Mouse (Mus musculus): ENCODE results near the gene Gm11111.

The Gm11111 gene

GRCm38 (mm10) chr5:98552395-98552794 lies at the start of gene Gm11111:
Gene Gm11111, plus strand, starts transcription at chr5:98552695.
- Histone ChIP-seq H3K9me3 (ENCODE audit: low read length) (no peaks in the 10 kb centered on the region), H3K4me1 (replicated peaks; ENCODE audit: low read depth, low read length) (peaks cover 10% of the 10 kb centered on the region; the same call in 1 of the 2 replicates), H3K4me3 (replicated peaks; ENCODE audit: low read length) (no peak within 1 kb of the TSS), H3K36me3 (ENCODE audit: insufficient read depth, low read length) (no peaks in the 10 kb centered on the region), H3K27me3 (ENCODE audit: insufficient read depth, low read length) (no peaks in the 10 kb centered on the region)
- TF ChIP-seq CTCF (conservative IDR thresholded peaks at IDR 0.05; ENCODE audit: low read length) (no peak), NANOG (IDR thresholded peaks at IDR 0.05; ENCODE audit: borderline replicate concordance, low read length) (no peak), POU5F1 (IDR thresholded peaks at IDR 0.05; ENCODE audit: borderline replicate concordance, low read length) (no peak)

- Histone ChIP-seq H3K4me3 (replicated peaks; ENCODE audit: low read length) (no peak overlapping the region), H3K4me1 (replicated peaks; ENCODE audit: low read depth, low read length) (no peaks in the 10 kb centered on the region), H3K27me3 (ENCODE audit: insufficient read depth, low read length) (no peaks in the 10 kb centered on the region), H3K36me3 (ENCODE audit: insufficient read depth, low read length) (no peaks in the 10 kb centered on the region), H3K9me3 (ENCODE audit: low read length) (no peaks in the 10 kb centered on the region)
- TF ChIP-seq NANOG (IDR thresholded peaks at IDR 0.05; ENCODE audit: borderline replicate concordance, low read length) (no peak), CTCF (conservative IDR thresholded peaks at IDR 0.05; ENCODE audit: low read length) (no peak), POU5F1 (IDR thresholded peaks at IDR 0.05; ENCODE audit: borderline replicate concordance, low read length) (no peak)
These were observed 36.3 kb upstream of the Gm11111 start for GRCm38 (mm10) chr5:98516214-98516613.

- TF ChIP-seq POU5F1 (IDR thresholded peaks at IDR 0.05; ENCODE audit: borderline replicate concordance, low read length) (no peak), CTCF (conservative IDR thresholded peaks at IDR 0.05; ENCODE audit: low read length) (no peak), NANOG (IDR thresholded peaks at IDR 0.05; ENCODE audit: borderline replicate concordance, low read length) (no peak)
- Histone ChIP-seq H3K27me3 (ENCODE audit: insufficient read depth, low read length) (no peaks in the 10 kb centered on the region), H3K4me1 (replicated peaks; ENCODE audit: low read depth, low read length) (no peaks in the 10 kb centered on the region), H3K9me3 (ENCODE audit: low read length) (peaks cover 3% of the 10 kb centered on the region; the same call in 1 of the 2 replicates), H3K4me3 (replicated peaks; ENCODE audit: low read length) (no peak overlapping the region), H3K36me3 (ENCODE audit: insufficient read depth, low read length) (no peaks in the 10 kb centered on the region)
These were observed 32.4 kb upstream of the Gm11111 start for GRCm38 (mm10) chr5:98520118-98520517.

- Histone ChIP-seq H3K4me3 (replicated peaks; ENCODE audit: low read length) (no peak overlapping the region), H3K27me3 (ENCODE audit: insufficient read depth, low read length) (no peaks in the 10 kb centered on the region), H3K4me1 (replicated peaks; ENCODE audit: low read depth, low read length) (no peaks in the 10 kb centered on the region), H3K36me3 (ENCODE audit: insufficient read depth, low read length) (no peaks in the 10 kb centered on the region), H3K9me3 (ENCODE audit: low read length) (peaks cover 3% of the 10 kb centered on the region; the same call in 1 of the 2 replicates)
- TF ChIP-seq NANOG (IDR thresholded peaks at IDR 0.05; ENCODE audit: borderline replicate concordance, low read length) (no peak), CTCF (conservative IDR thresholded peaks at IDR 0.05; ENCODE audit: low read length) (no peak), POU5F1 (IDR thresholded peaks at IDR 0.05; ENCODE audit: borderline replicate concordance, low read length) (no peak)
These were observed 30.1 kb upstream of the Gm11111 start for GRCm38 (mm10) chr5:98522270-98522977.

- no peaks in the 10 kb centered on the region for H3K27me3 ChIP-seq (ENCODE audit: insufficient read depth, low read length)
- H3K36me3 ChIP-seq (ENCODE audit: insufficient read depth, low read length), result no peaks in the 10 kb centered on the region
- H3K9me3 ChIP-seq (ENCODE audit: low read length), result peaks cover 3% of the 10 kb centered on the region; the same call in 1 of the 2 replicates
- no peak overlapping the region for H3K4me3 ChIP-seq (replicated peaks; ENCODE audit: low read length)
- H3K4me1 ChIP-seq (replicated peaks; ENCODE audit: low read depth, low read length), result no peaks in the 10 kb centered on the region
- TF ChIP-seq NANOG (IDR thresholded peaks at IDR 0.05; ENCODE audit: borderline replicate concordance, low read length) (no peak), POU5F1 (IDR thresholded peaks at IDR 0.05; ENCODE audit: borderline replicate concordance, low read length) (no peak), CTCF (conservative IDR thresholded peaks at IDR 0.05; ENCODE audit: low read length) (no peak)
These were observed 29.4 kb upstream of the Gm11111 start for GRCm38 (mm10) chr5:98523050-98523449.

- Histone ChIP-seq H3K36me3 (ENCODE audit: insufficient read depth, low read length) (no peaks in the 10 kb centered on the region), H3K4me1 (replicated peaks; ENCODE audit: low read depth, low read length) (no peaks in the 10 kb centered on the region), H3K9me3 (ENCODE audit: low read length) (peaks cover 3% of the 10 kb centered on the region; the same call in 1 of the 2 replicates), H3K27me3 (ENCODE audit: insufficient read depth, low read length) (no peaks in the 10 kb centered on the region), H3K4me3 (replicated peaks; ENCODE audit: low read length) (no peak overlapping the region)
- no peak for TF ChIP-seq CTCF (conservative IDR thresholded peaks at IDR 0.05; ENCODE audit: low read length)
- no peak for TF ChIP-seq POU5F1 (IDR thresholded peaks at IDR 0.05; ENCODE audit: borderline replicate concordance, low read length)
- TF ChIP-seq NANOG (IDR thresholded peaks at IDR 0.05; ENCODE audit: borderline replicate concordance, low read length), result no peak
These were observed 28.7 kb upstream of the Gm11111 start for GRCm38 (mm10) chr5:98523783-98524182.

- H3K4me3 ChIP-seq (replicated peaks; ENCODE audit: low read length), result no peak overlapping the region
- H3K27me3 ChIP-seq (ENCODE audit: insufficient read depth, low read length), result no peaks in the 10 kb centered on the region
- TF ChIP-seq POU5F1 (IDR thresholded peaks at IDR 0.05; ENCODE audit: borderline replicate concordance, low read length) (no peak), NANOG (IDR thresholded peaks at IDR 0.05; ENCODE audit: borderline replicate concordance, low read length) (no peak), CTCF (conservative IDR thresholded peaks at IDR 0.05; ENCODE audit: low read length) (peak; percentile 12)
- no peaks in the 10 kb centered on the region for H3K9me3 ChIP-seq (ENCODE audit: low read length)
- no peaks in the 10 kb centered on the region for H3K4me1 ChIP-seq (replicated peaks; ENCODE audit: low read depth, low read length)
- H3K36me3 ChIP-seq (ENCODE audit: insufficient read depth, low read length), result no peaks in the 10 kb centered on the region
These were observed 11.2 kb upstream of the Gm11111 start for GRCm38 (mm10) chr5:98541333-98541732.

- Histone ChIP-seq H3K4me3 (replicated peaks; ENCODE audit: low read length) (no peak overlapping the region), H3K36me3 (ENCODE audit: insufficient read depth, low read length) (no peaks in the 10 kb centered on the region), H3K4me1 (replicated peaks; ENCODE audit: low read depth, low read length) (peaks cover 10% of the 10 kb centered on the region; the same call in 1 of the 2 replicates), H3K9me3 (ENCODE audit: low read length) (no peaks in the 10 kb centered on the region), H3K27me3 (ENCODE audit: insufficient read depth, low read length) (no peaks in the 10 kb centered on the region)
- no peak for TF ChIP-seq POU5F1 (IDR thresholded peaks at IDR 0.05; ENCODE audit: borderline replicate concordance, low read length)
These were observed 2.2 kb upstream of the Gm11111 start for GRCm38 (mm10) chr5:98550285-98550684.

- Histone ChIP-seq H3K36me3 (ENCODE audit: insufficient read depth, low read length) (no peaks in the 10 kb centered on the region), H3K27me3 (ENCODE audit: insufficient read depth, low read length) (no peaks in the 10 kb centered on the region), H3K4me3 (replicated peaks; ENCODE audit: low read length) (no peak overlapping the region), H3K4me1 (replicated peaks; ENCODE audit: low read depth, low read length) (peaks cover 10% of the 10 kb centered on the region; the same call in 1 of the 2 replicates), H3K9me3 (ENCODE audit: low read length) (no peaks in the 10 kb centered on the region)
- TF ChIP-seq CTCF (conservative IDR thresholded peaks at IDR 0.05; ENCODE audit: low read length) (no peak), NANOG (IDR thresholded peaks at IDR 0.05; ENCODE audit: borderline replicate concordance, low read length) (no peak), POU5F1 (IDR thresholded peaks at IDR 0.05; ENCODE audit: borderline replicate concordance, low read length) (no peak)
These were observed 1.6 kb upstream of the Gm11111 start for GRCm38 (mm10) chr5:98550873-98551272.
